Mouse (Mus musculus) midbrain, embryonic 12.5 days (tissue): Measurements from ENCODE around the gene Gm5624. TPM values are rescaled to one million over a fixed set of nuclear protein-coding genes. Genes with fewer than 3 reads are reported as not detected.
"Not testable (repeated sequence)": the region's sequence is repeated elsewhere in the genome, so short reads cannot be mapped to it uniquely, and the experiment has no call there.

Experiments
- ATAC-seq: fragments of 200-750 bp; cut with Nextera tagmentation; 2 replicates; pipeline ENCODE4 v1.8.0; 2017; ENCODE audit warnings: low read depth, moderate TSS enrichment, moderate library complexity; ENCODE audit not compliant: low FRiP score
- H3K27ac ChIP-seq: fragments of 300-500 bp; sonication (generic); replicated peaks from 2 replicates; pipeline ENCODE4 v1.5.1; 2016; ENCODE audit warnings: mild to moderate bottlenecking
- H3K27me3 ChIP-seq: fragments of 300-500 bp; sonication (generic); 2 replicates; pipeline ENCODE4 v1.6.1; 2016; ENCODE audit warnings: mild to moderate bottlenecking
- H3K36me3 ChIP-seq: fragments of 300-500 bp; sonication (generic); 2 replicates; pipeline ENCODE4 v1.6.1; 2016
- H3K4me1 ChIP-seq: fragments of 300-500 bp; sonication (generic); 2 replicates; pipeline ENCODE4 v1.6.1; 2016
- H3K4me2 ChIP-seq: fragments of 300-500 bp; sonication (generic); replicated peaks from 2 replicates; pipeline ENCODE4 v1.6.1; 2016; ENCODE audit warnings: mild to moderate bottlenecking, moderate library complexity
- H3K4me3 ChIP-seq: fragments of 300-500 bp; sonication (generic); 2 replicates; pipeline ENCODE4 v1.5.1; 2016; ENCODE audit warnings: mild to moderate bottlenecking
- H3K9ac ChIP-seq: fragments of 300-500 bp; sonication (generic); replicated peaks from 2 replicates; pipeline ENCODE4 v1.6.1; 2016; ENCODE audit warnings: mild to moderate bottlenecking, moderate library complexity
- H3K9me3 ChIP-seq: fragments of 300-500 bp; sonication (generic); 2 replicates; pipeline ENCODE4 v1.6.1; 2016; ENCODE audit warnings: mild to moderate bottlenecking
- WGBS: fragments of 180-500 bp; shearing (Covaris S2); methylation state at CpG from one replicate; pipeline ENCODE4 v1.1.7; 2016; 5-methylcytosine and 5-hydroxymethylcytosine counted together
- polyA plus RNA-seq: library from polyadenylated mRNA; unstranded; fragments of >200 nt; fragmentation: Nextera tagmentation; extraction: Ambion mirVana; gene quantifications from 2 replicates; pipeline ENCODE4 v1.2.1, GENCODE M21; 2016

Gene Gm5624
- not detected in 2 replicates for polyA plus RNA-seq

DNA sequence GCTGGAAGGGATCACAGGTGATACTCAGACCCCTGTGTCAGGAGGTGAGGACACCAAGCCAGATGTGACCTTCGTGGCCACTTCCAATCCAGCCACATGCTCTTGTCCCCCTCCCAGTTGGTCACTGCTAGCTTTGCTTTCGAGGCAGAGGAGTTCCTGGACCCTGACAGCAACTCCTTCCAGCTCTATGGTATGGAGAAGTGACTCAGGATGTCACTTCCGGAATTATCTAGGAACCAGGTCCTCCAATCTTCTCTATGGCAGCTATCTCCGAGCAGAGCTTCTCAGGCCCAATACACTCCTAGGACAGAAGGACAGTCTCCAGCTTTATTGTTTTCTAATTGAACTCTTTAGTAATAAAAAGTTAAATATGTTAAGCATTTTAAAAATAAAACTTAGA lies at the start of gene Gm5624:
Gene Gm5624, minus strand, starts transcription at position 202 of the 400 bp plus-strand sequence.
- WGBS, result 77% methylated on average over 4 of the region's 4 CpGs
- not testable (repeated sequence) for ATAC-seq, H3K36me3 ChIP-seq, H3K9ac ChIP-seq, H3K4me1 ChIP-seq, H3K9me3 ChIP-seq, H3K27me3 ChIP-seq, H3K27ac ChIP-seq, H3K4me2 ChIP-seq, H3K4me3 ChIP-seq

DNA sequence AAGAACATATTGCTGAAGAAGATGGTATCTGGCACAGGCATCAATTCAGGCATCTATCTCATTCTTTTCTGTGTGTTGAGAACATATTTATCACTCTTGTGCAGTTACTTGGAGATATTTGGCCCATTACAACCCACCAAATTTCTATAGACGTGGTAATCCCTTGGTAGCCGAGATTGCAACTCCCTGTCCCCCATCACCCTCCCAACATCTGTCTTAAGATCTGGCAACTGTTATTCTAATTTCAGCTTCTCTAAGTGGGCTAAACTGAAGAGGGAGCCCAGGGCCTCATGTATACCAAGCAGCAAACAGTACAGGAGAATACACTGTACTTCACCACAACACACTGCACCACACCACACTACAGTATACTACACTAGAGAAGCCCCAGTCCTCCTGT lies 36.0 kb downstream of the Gm5624 start:
- H3K27ac ChIP-seq, H3K4me1 ChIP-seq, H3K9ac ChIP-seq, H3K9me3 ChIP-seq, H3K4me2 ChIP-seq, H3K36me3 ChIP-seq, H3K27me3 ChIP-seq, H3K4me3 ChIP-seq, ATAC-seq: not testable (repeated sequence)
- WGBS, result 72% methylated on average over 2 of the region's 2 CpGs

DNA sequence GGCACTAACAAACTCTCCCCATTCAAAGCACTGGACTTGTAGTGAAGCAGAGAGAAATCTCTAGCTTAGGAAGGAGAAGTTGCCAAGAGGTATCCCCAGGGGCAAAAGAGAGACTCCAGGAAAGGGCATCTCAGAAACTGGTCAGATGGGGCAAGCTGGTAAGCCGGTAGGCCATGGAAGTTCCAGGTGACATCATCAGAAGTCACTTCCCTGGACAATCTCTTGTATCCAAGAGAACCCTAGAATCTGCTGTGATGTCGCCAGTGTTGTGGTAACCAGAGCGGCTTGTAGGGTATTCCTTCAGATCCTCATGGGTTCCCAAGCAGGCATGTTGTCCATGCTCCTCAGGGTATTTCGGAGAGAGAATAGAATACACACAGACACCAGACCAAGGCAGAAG lies 44.9 kb downstream of the Gm5624 start, which contains the start of gene Gm8247:
Gene Gm8247, plus strand, starts transcription at position 301 of the 400 bp plus-strand sequence.
- not testable (repeated sequence) for H3K4me2 ChIP-seq, H3K9ac ChIP-seq, H3K36me3 ChIP-seq, H3K27ac ChIP-seq, H3K4me3 ChIP-seq, H3K4me1 ChIP-seq, ATAC-seq, H3K9me3 ChIP-seq, H3K27me3 ChIP-seq
- WGBS, result 86% methylated on average over 4 of the region's 4 CpGs

DNA sequence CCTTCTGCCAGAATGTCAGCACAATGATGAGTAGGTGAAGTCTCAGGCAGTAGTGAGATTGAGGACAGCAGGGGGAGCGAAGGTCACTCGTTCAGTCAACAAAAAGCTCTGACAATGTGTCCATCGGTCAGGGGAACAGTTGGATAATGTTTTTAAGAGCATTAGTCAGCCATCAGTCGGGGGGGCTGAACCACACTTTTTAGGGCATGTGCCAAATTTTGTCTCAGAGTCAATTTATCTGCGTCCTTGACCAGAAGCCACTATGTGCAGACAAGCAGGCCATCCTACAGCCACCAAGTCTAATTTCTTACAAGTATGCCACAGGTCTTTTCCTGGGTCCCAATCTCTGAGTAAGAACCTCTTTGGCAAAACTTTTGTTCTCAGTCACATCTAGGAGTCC lies 79.8 kb downstream of the Gm5624 start:
- not testable (repeated sequence) for H3K4me1 ChIP-seq, H3K27ac ChIP-seq, H3K9ac ChIP-seq, H3K4me3 ChIP-seq, H3K36me3 ChIP-seq, H3K4me2 ChIP-seq, H3K27me3 ChIP-seq, H3K9me3 ChIP-seq, ATAC-seq
- WGBS, result 88% methylated on average over 5 of the region's 5 CpGs

DNA sequence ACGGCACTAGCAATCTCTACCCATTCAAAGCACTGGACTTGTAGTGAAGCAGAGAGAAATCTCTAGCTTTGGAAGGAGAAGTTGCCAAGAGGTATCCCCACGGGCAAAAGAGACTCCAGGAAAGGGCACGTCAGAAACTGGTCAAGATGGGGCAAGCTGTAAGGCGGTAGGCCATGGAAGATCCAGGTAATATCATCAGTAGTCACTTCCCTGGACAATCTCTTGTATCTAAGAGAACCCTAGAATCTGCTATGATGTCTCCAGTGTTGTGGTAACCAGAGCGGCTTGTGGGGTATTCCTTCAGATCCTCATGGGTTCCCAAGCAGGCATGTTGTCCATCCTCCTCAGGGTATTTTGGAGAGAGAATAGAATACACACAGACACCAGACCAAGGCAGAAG lies 109.8 kb downstream of the Gm5624 start, which contains the start of gene Gm17093:
Gene Gm17093, plus strand, starts transcription at position 301 of the 400 bp plus-strand sequence.
- not testable (repeated sequence) for H3K27me3 ChIP-seq, H3K9me3 ChIP-seq, H3K4me1 ChIP-seq, ATAC-seq, H3K36me3 ChIP-seq, H3K9ac ChIP-seq, H3K4me2 ChIP-seq, H3K4me3 ChIP-seq, H3K27ac ChIP-seq
- 83% methylated on average over 5 of the region's 5 CpGs for WGBS

Other genes starting within 250 kb of the Gm5624 start
- gene Gm3371, start 217.2 kb downstream of the Gm5624 start, polyA plus RNA-seq, result not detected in 2 replicates
- not detected in 2 replicates for gene Gm8232, start 194.3 kb downstream of the Gm5624 start, polyA plus RNA-seq
- gene BC061237, start 135.5 kb downstream of the Gm5624 start, polyA plus RNA-seq, result not detected in 2 replicates
- gene Gm17093, start 109.7 kb downstream of the Gm5624 start, polyA plus RNA-seq, result not detected in 2 replicates
- gene Gm8247, start 44.8 kb downstream of the Gm5624 start, polyA plus RNA-seq, result not detected in 2 replicates
- not detected in 2 replicates for gene Gm8257, start 78.5 kb upstream of the Gm5624 start, polyA plus RNA-seq
- not detected in 2 replicates for gene Gm8267, start 122.4 kb upstream of the Gm5624 start, polyA plus RNA-seq
- 0.06 TPM in 1 of 2 replicates, not detected in the other for gene Ptgdr, start 231.4 kb upstream of the Gm5624 start, polyA plus RNA-seq